Mouse (Mus musculus) neural tube, embryonic 13.5 days (tissue): ENCODE results near the gene Lhfpl3. TPM values are rescaled to one million over a fixed set of nuclear protein-coding genes. Genes with fewer than 3 reads are reported as not detected.

ENCODE experiments used
- ATAC-seq: fragments of 200-750 bp; cut with Nextera tagmentation; 2 replicates; pipeline ENCODE4 v1.8.0; 2017; ENCODE audit warnings: low read depth, mild to moderate bottlenecking, moderate TSS enrichment, moderate library complexity
- H3K27ac ChIP-seq: fragments of 300-500 bp; sonication (generic); replicated peaks from 2 replicates; pipeline ENCODE4 v1.5.1; 2015; ENCODE audit warnings: moderate library complexity, mild to moderate bottlenecking, inconsistent platforms
- H3K27me3 ChIP-seq: fragments of 300-500 bp; sonication (generic); 2 replicates; pipeline ENCODE4 v1.6.1; 2015; ENCODE audit warnings: mild to moderate bottlenecking, inconsistent platforms
- H3K36me3 ChIP-seq: fragments of 300-500 bp; sonication (generic); 2 replicates; pipeline ENCODE4 v1.6.1; 2015; ENCODE audit warnings: mild to moderate bottlenecking, inconsistent platforms
- H3K4me1 ChIP-seq: fragments of 300-500 bp; sonication (generic); replicated peaks from 2 replicates; pipeline ENCODE4 v1.6.1; 2015; ENCODE audit warnings: inconsistent platforms
- H3K4me2 ChIP-seq: fragments of 300-500 bp; sonication (generic); 2 replicates; pipeline ENCODE4 v1.6.1; 2015; ENCODE audit warnings: inconsistent platforms, mild to moderate bottlenecking, moderate library complexity
- H3K4me3 ChIP-seq: fragments of 300-500 bp; sonication (generic); 2 replicates; pipeline ENCODE4 v1.5.1; 2015; ENCODE audit warnings: mild to moderate bottlenecking, inconsistent platforms
- H3K9ac ChIP-seq: fragments of 300-500 bp; sonication (generic); 2 replicates; pipeline ENCODE4 v1.6.1; 2015; ENCODE audit warnings: moderate library complexity, mild to moderate bottlenecking, inconsistent platforms
- H3K9me3 ChIP-seq: fragments of 300-500 bp; sonication (generic); 2 replicates; pipeline ENCODE4 v1.6.1; 2016; ENCODE audit warnings: inconsistent platforms
- WGBS: fragments of 180-500 bp; shearing (Covaris S2); methylation state at CpG from one replicate; pipeline ENCODE4 v1.1.7; 2015; 5-methylcytosine and 5-hydroxymethylcytosine counted together
- polyA plus RNA-seq: library from polyadenylated mRNA; unstranded; fragments of >200 nt; fragmentation: Nextera tagmentation; extraction: Ambion mirVana; gene quantifications from 2 replicates; pipeline ENCODE4 v1.2.1, GENCODE M21; 2015

Lhfpl3 gene
- polyA plus RNA-seq, 1 experiment from 2014 or later = 9.4 TPM

- Histone ChIP-seq H3K4me3 (no peak overlapping the region), H3K4me1 (no peaks in the 10 kb centered on the region), H3K4me2 (no peak overlapping the region), H3K27ac (no peak overlapping the region), H3K27me3 (no peaks in the 10 kb centered on the region), H3K9ac (no peak overlapping the region), H3K9me3 (no peaks in the 10 kb centered on the region), H3K36me3 (no peaks in the 10 kb centered on the region)
- 86% methylated on average over 5 of the region's 5 CpGs for WGBS
- no peak for ATAC-seq
These were observed 297.0 kb downstream of the Lhfpl3 start for GRCm38 (mm10) chr5:23042862-23043261.

GRCm38 (mm10) chr5:23049083-23049663, 303.3 kb downstream of the Lhfpl3 start:
- Histone ChIP-seq H3K9me3 (no peaks in the 10 kb centered on the region), H3K4me1 (no peaks in the 10 kb centered on the region), H3K36me3 (no peaks in the 10 kb centered on the region), H3K27ac (no peak overlapping the region), H3K27me3 (no peaks in the 10 kb centered on the region), H3K4me2 (no peak overlapping the region), H3K9ac (no peak overlapping the region), H3K4me3 (no peak overlapping the region)
- no peak for ATAC-seq
- WGBS = 68% methylated on average over 7 of the region's 7 CpGs

GRCm38 (mm10) chr5:23051458-23051857, 305.6 kb downstream of the Lhfpl3 start:
- no peak overlapping the region for H3K27ac ChIP-seq
- H3K4me1 ChIP-seq = no peaks in the 10 kb centered on the region
- WGBS = 82% methylated on average over 5 of the region's 5 CpGs
- no peaks in the 10 kb centered on the region for H3K36me3 ChIP-seq
- no peak for ATAC-seq
- no peak overlapping the region for H3K4me2 ChIP-seq
- no peak overlapping the region for H3K9ac ChIP-seq
- H3K4me3 ChIP-seq = no peak overlapping the region
- H3K27me3 ChIP-seq = no peaks in the 10 kb centered on the region
- no peaks in the 10 kb centered on the region for H3K9me3 ChIP-seq

GRCm38 (mm10) chr5:23094894-23095293, 349.0 kb downstream of the Lhfpl3 start:
- Histone ChIP-seq H3K4me1 (no peaks in the 10 kb centered on the region), H3K4me2 (no peak overlapping the region), H3K9ac (no peak overlapping the region), H3K27ac (no peak overlapping the region), H3K36me3 (no peaks in the 10 kb centered on the region), H3K4me3 (no peak overlapping the region), H3K9me3 (no peaks in the 10 kb centered on the region), H3K27me3 (no peaks in the 10 kb centered on the region)
- WGBS = 85% methylated on average over 1 of the region's 1 CpGs
- no peak for ATAC-seq

- no peak overlapping the region for H3K27ac ChIP-seq
- ATAC-seq = no peak
- H3K4me1 ChIP-seq = no peaks in the 10 kb centered on the region
- WGBS = 56% methylated on average over 2 of the region's 2 CpGs
- H3K4me2 ChIP-seq = no peak overlapping the region
- no peaks in the 10 kb centered on the region for H3K9me3 ChIP-seq
- H3K27me3 ChIP-seq = no peaks in the 10 kb centered on the region
- no peaks in the 10 kb centered on the region for H3K36me3 ChIP-seq
- no peak overlapping the region for H3K9ac ChIP-seq
- no peak overlapping the region for H3K4me3 ChIP-seq
These were observed 360.7 kb downstream of the Lhfpl3 start for GRCm38 (mm10) chr5:23106536-23106935.

- Histone ChIP-seq H3K9me3 (no peaks in the 10 kb centered on the region), H3K4me1 (no peaks in the 10 kb centered on the region), H3K9ac (no peak overlapping the region), H3K27ac (no peak overlapping the region), H3K4me3 (no peak overlapping the region), H3K4me2 (no peak overlapping the region), H3K36me3 (no peaks in the 10 kb centered on the region), H3K27me3 (no peaks in the 10 kb centered on the region)
- no peak for ATAC-seq
- WGBS = 91% methylated on average over 6 of the region's 6 CpGs
These were observed 365.4 kb downstream of the Lhfpl3 start for GRCm38 (mm10) chr5:23111307-23111706.

- 93% methylated on average over 4 of the region's 4 CpGs for WGBS
- Histone ChIP-seq H3K4me2 (no peak overlapping the region), H3K9me3 (no peaks in the 10 kb centered on the region), H3K36me3 (no peaks in the 10 kb centered on the region), H3K9ac (no peak overlapping the region), H3K4me1 (no peaks in the 10 kb centered on the region), H3K27ac (no peak overlapping the region), H3K27me3 (no peaks in the 10 kb centered on the region), H3K4me3 (no peak overlapping the region)
- ATAC-seq = no peak
These were observed 368.4 kb downstream of the Lhfpl3 start for GRCm38 (mm10) chr5:23114249-23114648.

GRCm38 (mm10) chr5:23126851-23127250, 381.0 kb downstream of the Lhfpl3 start:
- no peaks in the 10 kb centered on the region for H3K9me3 ChIP-seq
- no peaks in the 10 kb centered on the region for H3K36me3 ChIP-seq
- H3K4me2 ChIP-seq = no peak overlapping the region
- no peaks in the 10 kb centered on the region for H3K4me1 ChIP-seq
- WGBS = 51% methylated on average over 2 of the region's 2 CpGs
- H3K27me3 ChIP-seq = no peaks in the 10 kb centered on the region
- no peak for ATAC-seq
- no peak overlapping the region for H3K27ac ChIP-seq
- H3K9ac ChIP-seq = no peak overlapping the region
- no peak overlapping the region for H3K4me3 ChIP-seq

GRCm38 (mm10) chr5:23140183-23140921, 394.5 kb downstream of the Lhfpl3 start:
- H3K4me2 ChIP-seq = no peak overlapping the region
- peaks cover 8% of the 10 kb centered on the region for H3K4me1 ChIP-seq
- ATAC-seq = peak; percentile 72
- no peak overlapping the region for H3K4me3 ChIP-seq
- H3K9me3 ChIP-seq = no peaks in the 10 kb centered on the region
- no peaks in the 10 kb centered on the region for H3K27me3 ChIP-seq
- H3K36me3 ChIP-seq = no peaks in the 10 kb centered on the region
- 35% methylated on average over 9 of the region's 9 CpGs for WGBS
- no peak overlapping the region for H3K9ac ChIP-seq
- peak overlapping the region; percentile 55 for H3K27ac ChIP-seq

- Histone ChIP-seq H3K4me3 (no peak overlapping the region), H3K9me3 (no peaks in the 10 kb centered on the region), H3K36me3 (no peaks in the 10 kb centered on the region), H3K27me3 (no peaks in the 10 kb centered on the region), H3K4me1 (no peaks in the 10 kb centered on the region), H3K27ac (no peak overlapping the region), H3K9ac (no peak overlapping the region), H3K4me2 (no peak overlapping the region)
- ATAC-seq = no peak
- WGBS = 91% methylated on average over 4 of the region's 4 CpGs
These were observed 407.4 kb downstream of the Lhfpl3 start for GRCm38 (mm10) chr5:23153210-23153609.

- H3K9ac ChIP-seq = no peak overlapping the region
- no peaks in the 10 kb centered on the region for H3K9me3 ChIP-seq
- no peaks in the 10 kb centered on the region for H3K27me3 ChIP-seq
- ATAC-seq = no peak
- no peaks in the 10 kb centered on the region for H3K4me1 ChIP-seq
- 92% methylated on average over 1 of the region's 1 CpGs for WGBS
- H3K27ac ChIP-seq = no peak overlapping the region
- H3K4me3 ChIP-seq = no peak overlapping the region
- no peaks in the 10 kb centered on the region for H3K36me3 ChIP-seq
- H3K4me2 ChIP-seq = no peak overlapping the region
These were observed 408.6 kb downstream of the Lhfpl3 start for GRCm38 (mm10) chr5:23154439-23154838.

- Histone ChIP-seq H3K9me3 (no peaks in the 10 kb centered on the region), H3K36me3 (no peaks in the 10 kb centered on the region), H3K9ac (no peak overlapping the region), H3K4me2 (peak overlapping the region; percentile 21), H3K4me1 (peaks cover 16% of the 10 kb centered on the region), H3K4me3 (no peak overlapping the region), H3K27me3 (no peaks in the 10 kb centered on the region), H3K27ac (peak overlapping the region; percentile 28; the same call in 1 of the 2 replicates)
- peak; percentile 61; the same call in 1 of the 2 replicates for ATAC-seq
- WGBS = 18% methylated on average over 6 of the region's 6 CpGs
These were observed 420.1 kb downstream of the Lhfpl3 start for GRCm38 (mm10) chr5:23165947-23166350.

- Histone ChIP-seq H3K4me1 (peaks cover 16% of the 10 kb centered on the region), H3K9me3 (no peaks in the 10 kb centered on the region), H3K27me3 (no peaks in the 10 kb centered on the region), H3K4me3 (no peak overlapping the region), H3K4me2 (no peak overlapping the region), H3K36me3 (no peaks in the 10 kb centered on the region), H3K27ac (no peak overlapping the region), H3K9ac (no peak overlapping the region)
- 74% methylated on average over 1 of the region's 1 CpGs for WGBS
- ATAC-seq = no peak
These were observed 420.8 kb downstream of the Lhfpl3 start for GRCm38 (mm10) chr5:23166658-23167057.
